Mouse (Mus musculus) granulocyte monocyte progenitor cell, adult 5-6 weeks (primary cell): Measurements from ENCODE around the gene Ankrd52. TPM values are rescaled to one million over a fixed set of nuclear protein-coding genes. Genes with fewer than 3 reads are reported as not detected.
"Not testable (repeated sequence)": the region's sequence is repeated elsewhere in the genome, so short reads cannot be mapped to it uniquely, and the experiment has no call there.

Experiments used
- ATAC-seq: replicated peaks from 2 replicates; pipeline ENCODE4 v1.8.0; 2016; ENCODE audit warnings: mild to moderate bottlenecking, moderate TSS enrichment, inconsistent platforms; ENCODE audit not compliant: poor library complexity, severe bottlenecking
- total RNA-seq, 2 experiments: library from RNA; stranded (forward) in 1 of 2; stranded (reverse) in 1 of 2; fragments of 200-712, 200-1000 nt in 1 of 2; fragments of >200 nt in 1 of 2; fragmentation: Nextera tagmentation in 1 of 2; gene quantifications; 2 replicates each; pipeline ENCODE4 v1.2.3; 2014 to 2017

Gene Ankrd52
- total RNA-seq (2014; fragmentation: Nextera tagmentation) (58.1 and 60.1 TPM in 2 replicates), total RNA-seq (2017) (9.1 and 11.3 TPM in 2 replicates)

DNA sequence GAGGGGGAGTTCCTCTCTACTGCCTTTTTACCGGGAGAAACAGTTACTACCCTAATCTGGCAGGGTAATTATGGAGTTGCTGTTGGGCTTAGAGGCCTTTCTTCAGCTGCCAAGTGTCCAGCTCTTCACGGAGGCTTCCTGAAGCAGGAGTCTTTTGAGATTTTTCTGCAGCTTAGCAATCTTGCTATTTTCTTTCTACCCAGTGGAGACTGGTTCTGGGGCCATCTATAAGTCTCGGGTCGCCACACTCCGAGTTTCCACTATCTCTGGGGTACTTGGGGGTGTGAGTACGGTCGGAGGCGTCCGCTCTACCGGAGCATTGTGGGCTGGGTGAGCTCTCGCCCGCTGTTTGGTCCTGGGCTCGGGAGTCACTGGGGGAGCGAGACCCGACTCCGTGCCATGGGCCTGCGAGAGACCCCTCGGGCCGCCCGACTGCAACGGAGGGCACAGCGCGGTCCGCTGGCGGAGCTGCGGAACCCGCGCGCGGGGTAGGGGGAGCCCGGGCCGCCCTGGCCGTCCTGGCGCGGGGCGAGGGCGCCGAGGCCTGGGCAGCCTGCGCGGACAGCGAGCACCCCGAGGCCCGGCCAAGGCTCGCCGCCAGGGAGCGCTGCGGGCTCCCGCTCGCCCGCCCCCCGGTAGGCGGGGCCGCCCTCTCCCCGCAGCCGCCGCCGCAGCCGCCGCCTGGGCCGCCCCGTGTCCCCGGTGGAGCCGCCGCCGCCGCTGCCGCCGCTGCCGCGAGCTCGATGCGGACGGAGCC lies at the start of gene Ankrd52:
Gene Ankrd52 (plus strand): TSS at position 661 of the 757 bp plus-strand sequence.
- ATAC-seq: peak; percentile 52

DNA sequence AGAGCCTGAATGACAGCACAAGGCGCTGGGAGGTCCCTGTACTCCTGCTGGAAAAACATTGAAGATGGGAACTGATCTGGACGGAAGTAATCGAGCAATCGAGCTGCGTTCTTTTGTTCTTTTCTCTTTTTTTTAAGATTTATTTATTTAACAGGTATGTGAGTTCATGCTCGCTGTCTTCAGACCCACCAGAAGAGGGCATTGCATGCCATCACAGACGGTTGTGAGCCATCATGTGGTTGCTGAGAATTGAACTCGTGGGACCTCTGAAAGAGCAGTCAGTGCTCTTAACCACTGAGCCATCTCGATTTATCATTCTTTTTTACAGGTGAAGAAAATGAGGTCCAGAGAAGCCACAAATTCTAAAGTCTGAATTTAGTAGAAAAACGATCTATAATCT lies 49.3 kb upstream of the Ankrd52 start:
- no peak for ATAC-seq

GRCm38 (mm10) chr10:128332358-128333249 lies 44.3 kb upstream of the Ankrd52 start:
- not testable (repeated sequence) for ATAC-seq

GRCm38 (mm10) chr10:128335582-128335981 lies 41.3 kb upstream of the Ankrd52 start:
- peak; percentile 27; the same call in 1 of the 2 replicates for ATAC-seq

- ATAC-seq: no peak
Observed at GRCm38 (mm10) chr10:128336195-128336594, 40.7 kb upstream of the Ankrd52 start.

- ATAC-seq: no peak
Observed at GRCm38 (mm10) chr10:128336597-128336996, 40.3 kb upstream of the Ankrd52 start.

DNA sequence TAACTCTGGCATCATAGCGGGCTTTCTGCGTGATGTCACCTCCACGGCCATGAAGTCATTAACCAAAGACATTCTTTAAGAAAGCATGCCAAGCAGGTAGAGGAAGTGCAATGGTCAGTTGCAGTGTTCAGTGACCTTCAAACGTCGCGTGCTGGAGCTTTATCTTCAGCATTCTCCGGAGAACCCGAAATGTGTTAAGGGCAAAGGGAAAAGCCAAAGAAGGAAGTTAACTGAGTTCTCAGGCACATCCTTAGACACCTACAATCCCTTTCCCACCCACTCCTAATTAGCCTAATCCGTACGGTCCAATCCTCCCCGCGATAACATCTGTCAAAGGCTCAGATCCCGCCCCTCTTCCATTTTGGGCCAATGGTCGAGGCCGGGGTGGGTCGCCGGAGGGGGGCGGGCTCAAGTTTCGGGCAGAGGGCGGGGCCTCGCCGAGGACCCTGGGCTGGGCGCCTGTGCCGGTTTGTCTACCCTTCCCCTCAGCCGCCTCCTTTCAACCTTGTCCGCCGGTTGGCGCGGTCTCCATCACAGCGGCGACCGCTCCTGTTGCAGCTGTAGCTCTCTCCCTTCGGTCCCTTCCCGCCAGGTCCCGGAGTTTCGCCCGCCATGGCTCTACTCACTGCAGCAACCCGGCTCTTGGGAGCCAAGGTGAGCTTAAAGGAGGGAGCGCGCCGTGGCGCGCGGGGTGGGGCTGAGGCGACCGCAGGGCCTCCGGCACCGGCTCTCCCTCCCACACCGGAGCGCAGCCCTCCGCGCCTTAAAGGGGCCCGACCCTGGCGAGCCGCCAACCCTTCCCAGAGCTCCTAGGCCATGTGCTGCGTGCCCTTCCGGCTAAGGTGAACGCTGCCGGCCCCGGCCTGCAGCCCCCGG lies 39.4 kb upstream of the Ankrd52 start, which contains the start of gene Cs:
Gene Cs (plus strand): TSS at position 429 of the 876 bp plus-strand sequence.
- peak; percentile 92 for ATAC-seq

GRCm38 (mm10) chr10:128338415-128338814 lies 38.5 kb upstream of the Ankrd52 start:
- ATAC-seq: peak; percentile 36

- ATAC-seq: no peak
Observed at GRCm38 (mm10) chr10:128338948-128339347, 38.0 kb upstream of the Ankrd52 start.

DNA sequence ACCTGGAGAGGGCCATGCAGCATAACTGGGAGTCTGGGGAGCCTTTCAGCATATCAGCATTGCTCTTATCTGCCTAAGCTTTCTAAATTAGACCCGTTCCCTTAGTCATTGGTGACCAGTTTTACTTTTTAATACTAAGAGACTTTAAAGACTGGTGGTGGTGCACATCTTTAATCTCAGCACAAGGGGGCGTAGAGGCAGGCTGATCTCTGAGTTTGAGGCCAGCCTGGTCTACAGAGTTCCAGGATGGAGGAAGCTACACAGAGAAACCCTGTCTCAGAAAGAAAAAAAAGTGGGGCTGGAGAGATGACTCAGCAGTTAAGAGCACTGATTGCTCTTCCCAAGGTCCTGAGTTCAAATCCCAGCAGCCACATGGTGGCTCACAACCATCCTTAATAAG lies 36.7 kb upstream of the Ankrd52 start:
- ATAC-seq: no peak

- ATAC-seq: no peak
Observed at GRCm38 (mm10) chr10:128343436-128343835, 33.5 kb upstream of the Ankrd52 start.

DNA sequence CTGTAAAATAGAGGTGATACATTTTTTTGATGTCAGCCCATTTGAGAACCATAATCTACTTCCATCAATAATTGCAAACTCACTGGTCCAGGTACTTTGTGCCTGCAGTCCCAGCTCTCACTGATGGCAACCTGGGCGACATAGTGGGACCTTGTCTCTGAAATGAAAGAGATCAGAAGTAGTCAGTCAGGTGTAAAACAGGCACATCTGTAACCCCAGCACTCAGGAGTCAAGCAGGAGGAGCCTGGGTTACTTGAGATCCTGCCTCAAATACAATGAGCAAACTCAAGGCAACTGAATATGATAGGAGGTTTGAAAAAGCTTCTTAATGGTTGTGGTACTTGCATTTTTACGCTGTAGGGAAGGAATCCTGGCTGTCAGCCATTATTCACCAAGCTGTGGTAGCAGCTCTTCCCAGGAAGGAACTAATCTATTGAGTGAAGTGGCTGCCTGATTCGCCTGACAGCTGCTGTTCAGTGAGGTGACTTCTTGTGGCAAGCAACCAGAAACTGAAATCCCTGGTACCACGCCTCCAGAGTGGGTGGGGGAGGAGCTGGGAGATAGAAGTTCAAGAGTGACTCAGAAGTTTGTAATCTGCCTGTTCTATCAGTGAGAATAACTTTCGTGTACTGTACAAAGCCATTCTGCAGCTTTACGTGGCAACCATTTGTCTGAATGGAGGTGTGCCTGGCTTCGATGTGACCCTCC lies 32.2 kb upstream of the Ankrd52 start:
- ATAC-seq: peak; percentile 97

- no peak for ATAC-seq
Observed at GRCm38 (mm10) chr10:128347541-128347940, 29.4 kb upstream of the Ankrd52 start.

- ATAC-seq: peak; percentile 75
Observed at GRCm38 (mm10) chr10:128358796-128359195, 18.1 kb upstream of the Ankrd52 start.

DNA sequence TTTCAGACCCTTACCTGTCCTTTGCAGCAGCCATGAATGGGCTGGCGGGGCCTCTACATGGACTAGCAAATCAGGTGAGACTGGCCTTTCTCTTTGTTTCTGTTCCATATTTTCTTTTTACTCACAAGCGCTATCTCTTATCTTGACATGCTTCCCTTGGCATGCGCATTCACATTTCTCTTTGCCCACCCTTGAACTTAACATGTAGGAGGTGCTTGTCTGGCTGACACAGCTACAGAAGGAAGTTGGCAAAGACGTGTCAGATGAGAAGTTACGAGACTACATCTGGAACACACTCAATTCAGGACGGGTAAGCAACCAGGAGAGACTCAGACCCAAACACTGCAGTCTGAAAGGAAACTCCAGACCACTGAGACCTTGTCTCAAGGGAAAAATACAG lies 17.7 kb upstream of the Ankrd52 start:
- ATAC-seq: no peak

DNA sequence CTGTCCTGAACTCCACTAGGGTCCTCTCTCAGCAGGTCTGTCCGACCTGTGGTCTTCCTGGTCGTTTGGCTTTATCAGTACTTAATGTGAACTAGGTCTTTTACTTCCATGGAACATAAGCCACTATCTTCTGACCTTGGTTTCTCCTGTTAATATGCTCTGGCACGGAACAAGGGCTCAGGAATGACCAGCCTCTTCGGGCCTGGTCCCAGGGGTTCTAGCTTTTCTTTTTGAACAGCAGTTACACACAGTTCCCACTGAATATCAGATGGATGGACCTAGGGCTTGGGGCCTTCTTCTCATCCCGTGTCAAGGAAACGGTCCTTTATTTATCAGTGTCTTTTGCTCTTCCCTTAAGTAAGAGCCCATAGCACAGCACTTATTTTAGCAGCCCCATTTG lies 15.1 kb upstream of the Ankrd52 start:
- no peak for ATAC-seq

GRCm38 (mm10) chr10:128362568-128362967 lies 14.3 kb upstream of the Ankrd52 start:
- peak; percentile 48 for ATAC-seq

GRCm38 (mm10) chr10:128367899-128368401 lies 9.0 kb upstream of the Ankrd52 start:
- peak; percentile 6 for ATAC-seq
